Mouse (Mus musculus): ENCODE results near the gene Garnl3.

The Garnl3 gene

DNA sequence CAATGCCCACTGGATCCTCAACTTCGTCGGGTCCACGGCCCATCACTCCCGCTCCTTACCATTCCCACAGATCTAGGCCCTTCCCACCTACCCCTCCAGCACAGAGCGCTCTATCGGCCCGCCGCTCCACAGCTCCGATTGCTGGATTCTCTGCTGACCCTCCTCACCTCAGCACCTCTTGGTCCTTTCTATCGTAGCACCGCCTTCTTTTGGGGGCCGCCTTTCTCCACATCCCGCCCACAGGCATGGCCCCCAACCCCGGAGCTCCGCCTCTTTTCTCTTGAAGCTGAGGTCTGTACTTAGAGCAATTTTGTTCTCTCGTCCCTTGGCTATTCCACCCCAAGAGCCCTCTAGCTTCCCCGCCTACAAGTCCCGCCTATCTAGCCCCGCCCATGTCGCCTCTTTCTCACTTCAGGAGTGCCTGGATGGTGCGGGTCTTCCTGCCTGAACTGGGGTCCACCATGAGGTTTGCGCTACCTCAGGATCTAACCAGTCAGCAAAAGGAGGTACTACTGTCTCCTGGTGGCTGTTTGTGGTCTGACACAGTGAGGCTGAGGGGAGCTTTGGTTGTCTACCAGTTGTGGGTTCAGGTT, at the start of gene Garnl3:
Garnl3 (minus strand) TSS at position 155 of the 593 bp plus-strand sequence.
- DNase-seq (ENCODE audit: low spot score in 2 of 2) = peak; percentile 61 to 69

DNA sequence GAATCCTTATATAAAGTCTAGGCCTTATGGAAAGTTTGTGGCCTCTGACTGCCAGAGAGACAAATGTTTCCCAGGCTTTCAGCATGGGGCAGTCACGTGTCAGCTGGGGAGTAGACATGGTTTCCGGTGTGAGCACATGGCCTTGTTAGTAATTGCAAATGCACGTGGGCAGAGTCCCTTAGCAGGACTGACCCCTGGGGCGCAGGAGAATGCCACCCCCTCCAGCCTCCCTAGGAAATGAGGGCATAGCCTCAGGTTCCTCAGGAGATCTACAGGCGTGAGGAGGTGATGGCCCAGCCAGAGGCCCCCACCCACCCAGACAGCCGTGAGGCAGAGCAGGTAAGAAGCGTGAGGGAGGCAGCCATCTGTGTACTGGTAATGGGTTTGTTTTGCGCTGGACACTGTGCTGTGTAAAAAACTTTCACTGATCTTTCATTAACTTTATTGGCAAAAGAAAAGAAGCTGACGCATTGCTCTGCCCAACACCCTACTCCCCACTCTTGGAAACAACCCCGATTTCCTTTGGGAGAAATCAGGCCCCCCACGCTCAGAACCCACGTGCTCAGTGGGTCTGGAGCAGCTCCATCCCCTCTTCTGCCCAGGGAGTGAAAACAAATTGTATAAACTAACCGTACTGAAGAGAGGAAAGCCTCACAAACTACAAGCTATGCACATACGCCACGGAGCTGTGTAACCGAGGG, 48.6 kb upstream of the Garnl3 start:
- peak in 1 of 2 experiments; percentile 56 for DNase-seq (ENCODE audit: low spot score in 2 of 2)

GRCm38 (mm10) chr2:33179171-33179929, 47.9 kb upstream of the Garnl3 start:
- no peak for DNase-seq (ENCODE audit: low spot score in 2 of 2)

DNA sequence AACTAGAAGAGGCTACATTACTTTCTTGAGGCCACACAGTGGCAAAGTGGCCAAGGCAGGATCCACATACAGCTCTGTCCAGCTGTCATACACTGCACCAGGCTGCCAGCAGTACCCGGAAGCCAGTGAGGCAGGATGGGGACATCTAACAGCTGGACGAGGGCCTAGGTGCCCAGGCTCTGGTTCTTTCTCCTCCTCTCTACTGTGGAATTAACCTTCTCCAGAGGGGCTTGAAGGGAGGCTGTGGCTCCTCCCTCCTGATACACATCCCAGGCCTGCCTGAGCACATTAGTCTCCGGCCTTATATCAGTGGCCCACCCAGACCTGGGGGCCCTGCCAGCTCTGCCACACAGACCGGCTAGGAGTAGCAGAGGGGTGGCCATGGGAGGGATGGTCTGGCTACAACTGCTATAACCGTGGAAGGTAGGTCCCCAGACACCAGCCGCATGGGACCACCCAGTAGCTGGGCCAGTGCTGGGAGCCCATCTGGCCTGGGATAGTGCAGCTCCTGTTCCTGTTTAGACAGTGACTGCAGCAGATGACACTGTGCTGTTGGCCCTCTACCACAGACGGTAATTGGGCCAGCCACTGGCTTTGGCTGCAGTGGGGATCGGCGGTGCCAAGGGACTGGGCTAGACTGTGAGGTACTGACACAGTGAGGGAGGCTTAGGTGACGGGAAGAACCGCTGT, 46.9 kb upstream of the Garnl3 start:
- DNase-seq (ENCODE audit: low spot score in 2 of 2) = peak in 1 of 2 experiments; percentile 36

DNA sequence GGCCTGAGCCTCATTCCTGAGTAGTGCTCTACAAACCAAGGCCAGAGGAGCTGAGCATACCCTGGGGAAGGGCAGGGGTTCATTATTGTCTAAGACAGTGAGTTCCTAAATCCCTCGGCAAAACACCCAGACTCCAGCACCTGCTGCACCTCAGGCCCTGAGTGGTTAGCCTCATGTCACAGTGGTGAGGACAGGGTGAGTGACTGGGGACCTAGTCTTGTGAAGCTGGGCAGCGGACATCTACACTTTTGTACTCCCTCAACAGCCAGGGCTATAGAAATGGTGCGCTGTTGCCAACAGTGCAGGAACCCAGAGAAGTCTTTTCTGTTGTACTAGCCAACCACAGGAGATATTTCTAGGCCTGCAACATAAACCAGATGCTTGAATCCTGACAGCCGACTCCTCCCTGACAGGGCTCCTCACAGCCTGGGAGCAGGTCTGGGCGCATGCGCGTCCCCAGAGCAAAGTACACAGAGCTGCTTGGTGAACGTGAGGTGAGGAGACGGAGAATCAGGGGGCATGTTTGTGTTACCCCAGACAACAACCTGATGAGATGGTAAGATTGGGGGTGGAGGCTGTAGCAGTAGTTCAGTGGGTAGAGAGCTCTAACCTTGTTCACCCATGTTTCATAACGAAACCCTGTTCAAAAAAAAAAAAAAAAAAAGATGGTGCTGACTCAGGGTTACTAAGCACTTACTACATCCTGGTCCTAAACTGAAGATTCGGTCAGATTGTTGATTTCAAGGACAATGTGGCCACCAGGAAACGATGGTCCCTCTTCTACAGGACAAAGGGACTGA, 46.2 kb upstream of the Garnl3 start:
- DNase-seq (ENCODE audit: low spot score in 2 of 2) = no peak

GRCm38 (mm10) chr2:33176921-33177320, 45.5 kb upstream of the Garnl3 start:
- DNase-seq (ENCODE audit: low spot score in 2 of 2) = no peak

- peak in 1 of 2 experiments; percentile 46 for DNase-seq (ENCODE audit: low spot score in 2 of 2)
These were observed 45.1 kb upstream of the Garnl3 start for GRCm38 (mm10) chr2:33176516-33176915.

DNA sequence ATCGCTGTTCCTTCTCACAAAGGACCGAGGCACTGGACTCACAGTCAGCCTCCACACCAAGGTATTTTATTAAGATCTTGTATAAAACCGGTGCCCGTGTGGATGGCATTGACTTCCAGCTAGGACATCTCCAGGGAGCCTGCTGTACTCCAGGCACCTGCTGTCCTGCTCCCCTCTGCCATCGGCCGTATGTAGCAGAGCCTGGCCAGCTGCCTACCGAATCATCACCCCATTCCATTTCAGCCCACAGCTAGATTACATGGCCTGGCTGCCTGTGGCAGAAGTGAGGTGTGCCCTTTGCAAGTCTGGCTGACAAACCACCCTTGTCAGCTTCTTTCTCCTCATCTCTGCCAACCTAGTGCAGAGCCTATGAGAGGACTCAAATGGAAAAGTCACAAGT, 42.2 kb upstream of the Garnl3 start:
- DNase-seq (ENCODE audit: low spot score in 2 of 2) = no peak

DNA sequence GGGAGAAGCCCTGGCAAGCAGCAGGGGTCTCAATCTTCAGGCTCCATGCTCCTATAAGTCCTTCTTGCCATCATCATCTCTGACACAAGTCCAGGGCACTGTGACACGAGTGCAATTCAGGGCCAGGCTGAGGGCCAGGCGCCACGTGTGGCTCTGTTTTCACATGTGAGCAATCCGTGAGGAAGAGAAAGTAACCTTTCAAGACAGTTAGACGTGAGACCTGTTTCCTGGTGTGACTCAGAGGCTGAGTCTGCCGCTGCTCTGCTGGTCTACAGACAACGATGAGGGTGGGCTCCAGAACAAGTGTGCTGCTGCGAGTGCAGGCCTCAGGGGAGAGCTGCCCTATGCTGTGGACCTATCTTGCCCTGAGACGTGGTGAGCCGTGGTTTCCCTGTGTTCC, 41.7 kb upstream of the Garnl3 start:
- DNase-seq (ENCODE audit: low spot score in 2 of 2) = no peak

DNA sequence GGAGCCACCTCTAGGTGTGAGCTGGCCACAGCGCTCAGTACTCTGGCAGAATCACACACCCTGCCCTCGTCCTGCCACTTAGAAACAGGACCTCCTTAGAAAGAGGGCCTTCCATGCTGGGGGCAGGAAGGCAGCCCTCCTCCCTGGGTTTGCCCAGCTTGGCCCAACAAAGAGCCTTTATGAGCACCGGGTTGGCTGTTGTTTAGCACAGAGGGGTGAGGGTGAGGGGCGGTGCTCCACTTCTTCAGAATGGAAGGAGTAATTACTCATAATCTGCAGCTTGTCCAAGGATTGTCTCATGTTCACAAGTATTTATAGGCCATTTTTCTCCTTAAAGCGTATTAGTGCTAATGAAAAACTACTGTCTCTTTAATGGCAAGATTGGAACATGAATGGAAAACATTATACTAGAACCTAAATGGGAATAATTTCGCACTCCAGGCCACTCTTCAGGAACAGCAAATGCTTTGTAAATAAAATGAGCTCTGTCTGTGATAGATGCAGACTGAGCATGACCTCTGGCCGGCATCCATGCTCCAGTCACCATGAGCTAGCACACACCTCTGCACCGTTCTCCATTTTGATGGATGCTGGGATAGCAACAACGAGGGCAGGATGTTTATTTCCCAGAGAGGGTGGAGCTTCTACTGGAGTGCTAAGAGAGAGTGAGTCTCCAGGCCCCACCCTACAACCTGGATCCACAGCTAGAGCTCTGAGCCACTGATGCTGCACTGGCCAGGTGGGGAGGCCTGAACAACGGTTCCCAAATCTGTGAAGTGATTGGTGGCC, 39.5 kb upstream of the Garnl3 start:
- no peak for DNase-seq (ENCODE audit: low spot score in 2 of 2)

GRCm38 (mm10) chr2:33169445-33169844, 38.0 kb upstream of the Garnl3 start:
- DNase-seq (ENCODE audit: low spot score in 2 of 2) = no peak

DNA sequence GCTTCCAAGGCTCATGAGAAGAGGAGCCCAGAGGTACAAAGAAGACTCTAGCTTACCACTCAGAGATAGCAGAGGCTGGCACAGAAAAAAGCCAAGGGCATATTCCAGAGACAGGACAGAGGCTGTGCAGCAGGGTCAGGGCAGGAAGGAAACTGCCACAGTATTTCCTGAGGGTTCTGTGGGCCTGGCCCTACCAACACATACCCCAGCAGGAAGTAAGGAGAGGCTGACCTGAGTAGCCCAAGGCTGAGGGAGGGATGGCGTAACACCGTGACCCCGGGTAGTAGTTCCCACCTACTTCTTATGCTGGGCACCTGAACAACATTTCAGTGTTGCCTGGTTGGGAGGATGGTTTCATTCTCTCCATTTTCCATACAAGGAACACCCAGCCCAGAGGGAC, 35.6 kb upstream of the Garnl3 start:
- DNase-seq (ENCODE audit: low spot score in 2 of 2) = no peak

DNA sequence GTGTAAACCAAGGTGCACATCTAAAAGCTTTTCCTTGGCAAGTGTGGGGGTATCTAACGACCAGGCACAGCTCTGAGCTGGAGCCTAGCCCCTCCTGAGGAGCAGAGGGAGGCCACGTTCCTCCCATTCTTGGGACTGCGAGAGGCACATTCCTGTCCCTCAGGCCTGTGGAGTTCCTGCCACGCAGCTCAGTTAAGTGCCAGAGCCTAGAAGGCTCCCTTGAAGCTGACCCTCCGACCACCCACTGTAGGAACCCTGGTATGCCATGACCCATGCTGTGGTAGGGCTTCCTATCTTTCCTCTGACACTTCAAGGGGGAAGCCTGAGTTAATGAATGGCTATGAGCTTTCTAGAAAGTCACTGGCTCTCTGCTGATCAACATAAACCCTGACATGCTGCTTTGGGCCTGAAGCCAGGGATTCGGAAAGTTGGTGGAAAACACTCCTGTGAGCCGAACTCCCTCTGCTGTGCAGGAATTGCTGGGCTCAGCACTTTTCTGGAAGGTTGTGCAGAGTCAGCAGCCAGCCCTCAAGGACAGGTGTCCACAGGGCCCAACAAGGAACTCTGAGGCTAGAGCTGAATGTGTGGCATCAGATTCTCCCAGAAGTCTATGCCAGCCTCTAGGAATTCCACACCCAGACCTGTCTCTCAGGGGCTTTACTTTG, 34.4 kb upstream of the Garnl3 start:
- DNase-seq (ENCODE audit: low spot score in 2 of 2) = no peak

DNA sequence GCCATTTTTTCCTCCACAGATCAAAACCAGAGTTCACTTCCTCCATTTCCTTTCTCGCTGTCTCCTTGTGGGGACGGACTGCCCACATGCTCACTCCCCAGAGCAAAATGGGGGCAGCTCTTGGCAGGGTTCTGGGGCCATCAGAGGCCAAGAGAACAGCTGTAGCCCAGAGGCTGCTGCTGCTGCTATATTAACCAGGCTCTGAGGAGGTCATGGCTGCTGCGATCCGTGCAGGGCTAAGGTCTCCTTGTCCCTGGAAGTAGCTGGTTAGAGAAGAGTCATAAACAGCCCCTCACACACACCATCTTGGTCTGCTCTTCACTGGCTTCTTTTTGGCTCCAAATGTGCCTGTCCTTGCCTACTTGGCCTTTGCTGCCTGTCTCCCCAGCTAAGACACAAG, 33.8 kb upstream of the Garnl3 start:
- no peak for DNase-seq (ENCODE audit: low spot score in 2 of 2)

- no peak for DNase-seq (ENCODE audit: low spot score in 2 of 2)
These were observed 33.2 kb upstream of the Garnl3 start for GRCm38 (mm10) chr2:33164646-33165045.

DNA sequence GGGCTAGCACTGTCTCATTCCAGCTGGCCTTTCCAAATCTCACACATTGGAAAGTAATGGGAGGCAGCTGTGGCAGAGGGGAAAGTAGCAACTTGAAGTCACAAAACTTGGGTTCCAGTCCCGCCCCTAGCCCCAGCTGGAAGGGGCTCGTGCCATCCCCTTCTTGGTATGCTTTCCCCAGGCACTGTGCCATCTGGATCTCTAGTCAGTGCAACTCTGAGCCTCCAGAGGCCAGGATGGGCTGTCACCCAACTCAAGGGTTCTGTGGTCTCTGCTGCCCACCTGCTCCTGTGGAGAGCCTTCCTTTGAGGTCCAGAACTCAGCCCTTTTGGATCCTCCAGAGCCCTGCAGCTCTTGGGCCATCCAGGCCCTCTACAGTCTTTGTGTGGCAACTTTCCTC, 30.7 kb upstream of the Garnl3 start:
- DNase-seq (ENCODE audit: low spot score in 2 of 2) = no peak

DNA sequence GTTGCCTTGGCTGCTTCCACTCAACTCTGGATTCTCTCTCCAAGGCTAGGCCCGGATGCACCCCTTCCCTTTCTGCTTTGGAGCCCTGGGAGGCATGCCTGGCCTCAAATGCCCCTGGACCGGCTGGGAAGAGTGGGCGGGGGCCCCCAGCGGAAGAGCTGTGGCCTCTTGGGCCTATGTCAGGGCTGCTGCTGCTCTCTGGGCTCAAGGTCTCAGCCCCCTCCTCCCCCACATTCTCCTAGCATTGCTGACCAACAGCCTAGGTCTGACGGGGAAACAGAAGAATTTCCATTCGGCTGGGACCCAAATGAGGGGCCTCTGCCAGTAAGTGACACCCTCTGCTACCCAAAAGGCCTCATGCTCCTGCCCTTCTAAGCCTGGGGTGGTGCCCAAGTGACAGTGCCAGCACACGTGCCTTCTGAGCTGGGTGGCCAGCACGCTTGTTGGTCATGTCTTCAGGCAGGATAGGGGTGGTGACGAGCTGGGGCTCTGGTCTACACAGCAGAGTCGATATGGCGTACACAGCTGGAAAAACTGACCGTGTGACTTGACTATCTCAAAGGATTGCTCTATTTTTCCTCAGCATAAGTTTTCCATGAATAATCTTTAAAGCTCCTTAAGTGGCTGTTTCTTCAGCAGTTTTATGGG, 29.0 kb upstream of the Garnl3 start:
- DNase-seq (ENCODE audit: low spot score in 2 of 2) = no peak

DNA sequence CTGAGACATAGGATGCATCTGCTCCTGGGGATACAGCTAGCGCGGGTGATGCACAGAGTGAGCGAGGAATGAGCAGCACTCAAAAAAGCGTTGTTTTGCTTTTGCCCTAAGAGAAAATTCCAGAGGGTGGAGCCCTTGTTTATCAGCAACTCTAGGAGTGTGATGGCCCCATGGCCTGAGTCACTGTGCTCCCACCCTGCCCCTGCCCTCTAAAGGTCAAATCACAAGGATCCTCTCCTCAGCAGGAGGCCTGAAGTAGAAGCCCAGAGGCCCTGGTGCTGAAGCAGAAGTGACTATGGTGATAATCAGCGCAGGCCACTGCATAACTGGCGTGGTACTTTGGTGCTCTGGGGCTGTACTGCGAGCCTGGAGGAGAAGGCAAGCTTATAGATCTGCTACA, 28.1 kb upstream of the Garnl3 start:
- no peak for DNase-seq (ENCODE audit: low spot score in 2 of 2)

DNA sequence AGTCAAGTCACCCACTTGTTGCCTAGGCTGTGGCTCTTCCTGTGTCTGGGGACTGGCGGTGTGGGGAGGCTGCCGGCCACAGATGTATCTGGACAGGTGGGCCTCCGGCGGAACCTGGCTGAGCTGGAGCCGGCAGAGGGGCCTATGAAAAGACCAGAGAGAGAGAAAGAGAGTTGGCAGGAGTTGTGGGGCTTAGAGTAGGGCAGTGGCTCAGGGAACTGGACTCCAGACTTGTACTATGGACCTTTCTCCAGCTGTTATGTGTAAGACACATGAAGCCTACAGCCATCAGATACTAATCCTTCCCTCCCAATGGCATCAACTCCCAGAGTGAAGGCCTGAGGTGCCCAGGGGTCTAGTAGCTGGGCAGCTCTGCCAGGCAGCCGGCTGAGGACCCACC, 27.4 kb upstream of the Garnl3 start:
- DNase-seq (ENCODE audit: low spot score in 2 of 2) = no peak
